Mouse (Mus musculus): ENCODE data around the gene Pla2g6.

GRCm38 (mm10) chr15:79368313-79368811 is 40.2 kb upstream of the Pla2g6 start:
- TF ChIP-seq CTCF (IDR thresholded peaks at IDR 0.05; ENCODE audit: low read depth, low read length), result no peak
- no peak for TF ChIP-seq POLR2A (IDR thresholded peaks at IDR 0.05; ENCODE audit: insufficient read depth, low read length)

All from ES-Bruce4 (cell line).